Mouse (Mus musculus) urinary bladder, postnatal 14 days (tissue): Measurements from ENCODE around the gene Tmem240.
A peak's percentile ranks its signal among the peaks of the same experiment; 100 is the strongest.
"Not testable (repeated sequence)": the region's sequence is repeated elsewhere in the genome, so short reads cannot be mapped to it uniquely, and the experiment has no call there.

Experiments used
- DNase-seq: peaks from one replicate; pipeline ENCODE4 v3.0.0; 2021; ENCODE audit warnings: low spot score

Tmem240 gene

GRCm38 (mm10) chr4:155770626-155771025 lies 36.0 kb downstream of the Tmem240 start:
- DNase-seq = no peak

DNA sequence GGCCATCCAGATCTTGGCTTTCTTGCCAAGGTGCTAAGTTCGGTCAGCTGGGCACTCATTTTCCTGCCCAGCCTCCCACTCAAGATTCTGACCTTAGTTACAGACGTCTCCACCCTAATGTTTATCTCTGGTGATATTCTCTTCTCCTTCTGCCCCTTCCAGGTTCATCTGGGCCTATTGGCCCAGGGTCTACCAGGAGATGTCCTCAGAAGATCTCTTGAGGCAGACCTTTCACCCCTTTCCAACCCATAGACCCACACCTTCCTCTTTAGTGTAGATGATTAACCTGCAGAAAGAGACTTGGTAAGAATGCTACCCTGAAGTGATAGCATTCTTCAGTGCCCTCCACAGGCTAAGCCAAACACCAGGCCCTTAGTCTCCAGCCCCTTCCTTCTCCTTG lies 37.1 kb downstream of the Tmem240 start:
- DNase-seq = no peak

GRCm38 (mm10) chr4:155772786-155773185 lies 38.2 kb downstream of the Tmem240 start:
- no peak for DNase-seq

- no peak for DNase-seq
Observed at GRCm38 (mm10) chr4:155773335-155774078, 38.9 kb downstream of the Tmem240 start.

- DNase-seq = peak; percentile 96
Observed at GRCm38 (mm10) chr4:155774280-155774754, 39.7 kb downstream of the Tmem240 start, which contains the start of gene Vwa1. Gene Vwa1, minus strand, starts transcription at chr4:155774698.

GRCm38 (mm10) chr4:155774971-155775740 lies 40.6 kb downstream of the Tmem240 start:
- DNase-seq = peak; percentile 69

GRCm38 (mm10) chr4:155775855-155776254 lies 41.3 kb downstream of the Tmem240 start:
- peak; percentile 66 for DNase-seq

DNA sequence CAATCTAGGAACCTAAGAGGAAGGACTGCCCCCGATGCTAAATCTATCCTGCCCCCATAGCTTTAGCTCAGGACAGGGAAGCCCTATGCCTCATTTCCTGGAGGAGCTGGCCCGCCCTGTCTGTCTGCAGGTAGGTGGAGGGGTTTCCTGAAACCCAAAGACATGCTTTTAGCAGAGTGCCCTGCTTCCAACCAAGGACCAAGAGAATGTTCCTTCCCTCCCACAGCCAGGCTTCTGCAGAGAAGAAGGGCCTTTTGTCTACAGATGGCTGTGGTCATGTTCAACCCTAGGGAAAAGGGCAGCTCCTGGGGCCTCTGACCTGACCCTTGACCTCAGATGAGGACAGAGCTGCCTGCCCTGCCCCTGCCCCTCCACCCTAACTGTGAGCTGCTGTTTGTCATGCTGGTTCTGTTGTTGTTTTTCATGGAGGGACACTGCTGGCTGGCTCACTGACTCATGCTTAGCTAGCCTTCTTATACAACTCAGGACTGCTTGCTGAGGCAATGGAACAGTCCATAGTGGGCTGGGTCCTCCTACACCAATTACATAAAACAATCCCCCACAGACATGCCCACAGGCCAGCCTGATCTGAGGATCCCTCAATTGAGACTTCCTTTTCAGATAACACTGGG lies 42.2 kb downstream of the Tmem240 start:
- DNase-seq = no peak

- peak; percentile 40 for DNase-seq
Observed at GRCm38 (mm10) chr4:155777816-155778215, 43.2 kb downstream of the Tmem240 start.

DNA sequence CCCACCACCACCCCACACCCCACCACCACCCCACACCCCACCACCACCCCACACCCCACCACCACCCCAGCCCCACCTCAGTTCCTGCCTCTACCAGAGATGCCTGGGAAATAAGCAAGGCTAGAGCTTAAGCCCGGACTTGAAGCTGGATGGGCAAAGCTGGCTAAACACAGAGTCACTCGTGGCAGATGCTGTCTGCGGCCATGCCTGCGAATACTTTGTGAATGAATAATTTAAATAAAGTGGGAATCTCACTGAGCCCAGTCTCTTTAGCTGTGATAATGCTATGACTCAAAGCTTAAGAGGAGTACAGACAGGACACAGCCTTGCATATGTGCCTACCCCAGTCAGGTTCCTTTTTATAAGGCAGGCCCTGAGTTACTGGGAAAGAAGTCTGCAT lies 44.9 kb downstream of the Tmem240 start:
- no peak for DNase-seq

GRCm38 (mm10) chr4:155780895-155781294 lies 46.3 kb downstream of the Tmem240 start:
- peak; percentile 49 for DNase-seq

GRCm38 (mm10) chr4:155783486-155784080 lies 49.0 kb downstream of the Tmem240 start:
- DNase-seq = no peak

- DNase-seq = peak; percentile 75
Observed at GRCm38 (mm10) chr4:155784081-155784701, 49.6 kb downstream of the Tmem240 start.

- DNase-seq = no peak
Observed at GRCm38 (mm10) chr4:155785246-155785645, 50.6 kb downstream of the Tmem240 start.

DNA sequence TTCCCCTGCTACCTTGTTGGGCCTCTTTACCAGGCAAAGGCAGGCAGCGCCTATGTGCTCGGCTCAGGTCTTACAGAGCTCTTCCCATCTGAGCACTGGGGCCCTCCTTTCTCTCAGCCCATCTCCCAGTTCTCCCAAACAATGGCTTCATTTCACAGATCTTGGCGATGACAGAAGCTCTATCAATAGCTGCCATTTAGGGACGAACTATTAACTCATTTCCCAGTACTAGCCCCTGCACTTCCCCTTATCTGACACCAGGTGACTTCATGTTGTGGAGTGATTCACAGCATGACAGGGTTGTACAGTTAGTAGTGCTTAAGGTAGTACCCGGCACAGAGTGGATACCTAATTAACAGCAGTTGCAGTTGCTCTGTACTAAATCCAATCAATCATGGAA lies 51.2 kb downstream of the Tmem240 start, which contains the start of gene Tmem88b:
Gene Tmem88b (minus strand): TSS at position 56 of the 400 bp plus-strand sequence.
- no peak for DNase-seq

DNA sequence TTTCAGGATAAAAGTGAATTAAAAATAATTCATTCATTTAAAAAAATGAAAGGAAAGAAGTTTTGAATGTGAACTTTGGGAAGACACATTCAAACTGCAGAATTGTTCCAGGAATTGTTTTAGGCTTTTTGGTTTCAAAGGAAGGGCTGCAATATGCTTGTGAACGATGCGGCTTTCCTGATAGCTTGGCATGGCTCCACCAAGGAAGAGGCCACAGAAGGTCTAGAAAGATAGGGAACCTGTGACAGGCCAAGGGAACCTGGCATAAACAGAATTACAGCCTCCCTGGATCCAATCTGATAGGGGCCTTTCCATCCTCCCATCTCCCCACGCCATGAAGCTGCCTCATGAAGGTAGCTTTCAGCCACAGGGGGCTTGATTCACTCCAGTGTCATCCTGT lies 53.7 kb downstream of the Tmem240 start:
- no peak for DNase-seq

GRCm38 (mm10) chr4:155788833-155789232 lies 54.2 kb downstream of the Tmem240 start:
- DNase-seq = not testable (repeated sequence)

DNA sequence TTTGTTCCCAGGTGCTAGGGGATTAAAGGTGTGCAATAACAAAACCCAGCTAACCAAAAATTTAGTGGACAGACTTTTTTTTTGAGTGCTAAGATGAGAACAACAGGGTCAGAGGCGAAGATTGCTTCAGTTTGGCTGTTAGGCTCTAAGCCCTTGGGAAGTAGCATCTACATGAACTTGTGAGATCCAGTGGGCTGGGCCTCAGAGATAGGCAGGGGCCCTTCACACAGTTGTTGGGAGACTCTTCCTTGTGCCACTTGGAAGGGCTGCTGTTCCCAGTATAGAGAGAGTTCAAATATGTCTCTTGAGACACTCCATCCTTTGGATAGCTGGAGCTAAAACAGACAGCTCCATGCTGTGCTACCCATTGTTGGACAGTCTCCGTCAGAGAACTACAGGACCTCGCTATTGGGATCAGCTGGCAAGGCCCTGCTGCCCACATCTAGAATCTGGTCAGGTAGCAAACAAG lies 55.5 kb downstream of the Tmem240 start, which contains the start of gene Ankrd65:
Gene Ankrd65 (plus strand): TSS at position 419 of the 469 bp plus-strand sequence.
- no peak for DNase-seq
